Mouse (Mus musculus) intestine, embryonic 15.5 days (tissue): ENCODE data around the gene Smtn. TPM values are rescaled to one million over a fixed set of nuclear protein-coding genes. Genes with fewer than 3 reads are reported as not detected.

Source experiments
- ATAC-seq: fragments of 200-750 bp; cut with Nextera tagmentation; 2 replicates; pipeline ENCODE4 v1.8.0; 2017; ENCODE audit warnings: moderate TSS enrichment, moderate library complexity
- H3K27ac ChIP-seq: fragments of 300-500 bp; sonication (generic); 2 replicates; pipeline ENCODE4 v1.5.1; 2015; ENCODE audit warnings: mild to moderate bottlenecking, inconsistent platforms
- H3K27me3 ChIP-seq: fragments of 300-500 bp; sonication (generic); replicated peaks from 2 replicates; pipeline ENCODE4 v1.6.1; 2015; ENCODE audit warnings: inconsistent platforms
- H3K36me3 ChIP-seq: fragments of 300-500 bp; sonication (generic); 2 replicates; pipeline ENCODE4 v1.6.1; 2015; ENCODE audit warnings: inconsistent platforms
- H3K4me1 ChIP-seq: fragments of 300-500 bp; sonication (generic); replicated peaks from 2 replicates; pipeline ENCODE4 v1.6.1; 2015; ENCODE audit warnings: inconsistent platforms
- H3K4me2 ChIP-seq: fragments of 300-500 bp; sonication (generic); replicated peaks from 2 replicates; pipeline ENCODE4 v1.6.1; 2015; ENCODE audit warnings: mild to moderate bottlenecking, inconsistent platforms
- H3K4me3 ChIP-seq: fragments of 300-500 bp; sonication (generic); replicated peaks from 2 replicates; pipeline ENCODE4 v1.5.1; 2015; ENCODE audit warnings: inconsistent platforms
- H3K9ac ChIP-seq: fragments of 300-500 bp; sonication (generic); 2 replicates; pipeline ENCODE4 v1.6.1; 2015; ENCODE audit warnings: inconsistent platforms
- H3K9me3 ChIP-seq: fragments of 300-500 bp; sonication (generic); 2 replicates; pipeline ENCODE4 v1.6.1; 2016; ENCODE audit warnings: inconsistent platforms
- WGBS: fragments of 180-500 bp; shearing (Covaris S2); methylation state at CpG from one replicate; pipeline ENCODE4 v1.1.7; 2015; 5-methylcytosine and 5-hydroxymethylcytosine counted together
- polyA plus RNA-seq: library from polyadenylated mRNA; unstranded; fragments of >200 nt; fragmentation: Nextera tagmentation; extraction: Ambion mirVana; gene quantifications from 2 replicates; pipeline ENCODE4 v1.2.1, GENCODE M21; 2015

The Smtn gene
- polyA plus RNA-seq, 1 experiment from 2014 or later: 78.3 TPM

- 90% methylated on average over 17 of the region's 17 CpGs for WGBS
- Histone ChIP-seq H3K4me1 (peaks cover 30% of the 10 kb centered on the region), H3K9ac (no peak overlapping the region), H3K27me3 (no peaks in the 10 kb centered on the region), H3K9me3 (no peaks in the 10 kb centered on the region), H3K36me3 (peaks cover 30% of the 10 kb centered on the region), H3K4me3 (no peak overlapping the region), H3K4me2 (no peak overlapping the region), H3K27ac (no peak overlapping the region)
- ATAC-seq: no peak
These were observed 6.9 kb downstream of the Smtn start for GRCm38 (mm10) chr11:3533406-3533932.

- Histone ChIP-seq H3K27ac (no peak overlapping the region), H3K27me3 (no peaks in the 10 kb centered on the region), H3K4me3 (no peak overlapping the region), H3K9me3 (no peaks in the 10 kb centered on the region), H3K4me1 (peaks cover 23% of the 10 kb centered on the region), H3K4me2 (no peak overlapping the region), H3K36me3 (peaks cover 40% of the 10 kb centered on the region), H3K9ac (no peak overlapping the region)
- WGBS: 87% methylated on average over 16 of the region's 16 CpGs
- no peak for ATAC-seq
These were observed 8.1 kb downstream of the Smtn start for GRCm38 (mm10) chr11:3532101-3532931.

GRCm38 (mm10) chr11:3531634-3532033 is 8.8 kb downstream of the Smtn start:
- Histone ChIP-seq H3K4me3 (no peak overlapping the region), H3K4me1 (peaks cover 16% of the 10 kb centered on the region)

GRCm38 (mm10) chr11:3530731-3531130 is 9.7 kb downstream of the Smtn start:
- peaks cover 54% of the 10 kb centered on the region for H3K36me3 ChIP-seq
- no peaks in the 10 kb centered on the region for H3K9me3 ChIP-seq
- no peaks in the 10 kb centered on the region for H3K27me3 ChIP-seq
- H3K27ac ChIP-seq: no peak overlapping the region
- H3K4me1 ChIP-seq: peaks cover 7% of the 10 kb centered on the region
- no peak overlapping the region for H3K9ac ChIP-seq
- no peak for ATAC-seq
- H3K4me3 ChIP-seq: no peak overlapping the region
- no peak overlapping the region for H3K4me2 ChIP-seq
- 92% methylated on average over 3 of the region's 3 CpGs for WGBS

More at GRCm38 (mm10) chr11:3531634-3532033, 8.8 kb downstream of the Smtn start:
- no peak overlapping the region for H3K9ac ChIP-seq
- H3K4me2 ChIP-seq: no peak overlapping the region
- H3K9me3 ChIP-seq: no peaks in the 10 kb centered on the region
- no peak overlapping the region for H3K27ac ChIP-seq
- ATAC-seq: no peak
- WGBS: 84% methylated on average over 6 of the region's 6 CpGs
- peaks cover 46% of the 10 kb centered on the region for H3K36me3 ChIP-seq
- no peaks in the 10 kb centered on the region for H3K27me3 ChIP-seq

GRCm38 (mm10) chr11:3529476-3530252 is 10.7 kb downstream of the Smtn start:
- Histone ChIP-seq H3K4me3 (no peak overlapping the region), H3K36me3 (peaks cover 64% of the 10 kb centered on the region), H3K4me1 (no peaks in the 10 kb centered on the region), H3K4me2 (no peak overlapping the region), H3K9me3 (no peaks in the 10 kb centered on the region), H3K27ac (no peak overlapping the region), H3K9ac (no peak overlapping the region), H3K27me3 (no peaks in the 10 kb centered on the region)
- 74% methylated on average over 20 of the region's 20 CpGs for WGBS
- ATAC-seq: no peak

GRCm38 (mm10) chr11:3528208-3528607 is 12.2 kb downstream of the Smtn start:
- Histone ChIP-seq H3K4me1 (no peaks in the 10 kb centered on the region), H3K4me3 (no peak overlapping the region), H3K36me3 (peaks cover 67% of the 10 kb centered on the region), H3K9me3 (no peaks in the 10 kb centered on the region), H3K27me3 (no peaks in the 10 kb centered on the region), H3K9ac (no peak overlapping the region), H3K4me2 (no peak overlapping the region), H3K27ac (no peak overlapping the region)
- WGBS: 89% methylated on average over 6 of the region's 6 CpGs
- ATAC-seq: no peak

- H3K4me3 ChIP-seq: no peak overlapping the region
- peaks cover 71% of the 10 kb centered on the region for H3K36me3 ChIP-seq
- H3K9me3 ChIP-seq: no peaks in the 10 kb centered on the region
- no peaks in the 10 kb centered on the region for H3K4me1 ChIP-seq
- ATAC-seq: no peak
- H3K9ac ChIP-seq: no peak overlapping the region
- no peak overlapping the region for H3K4me2 ChIP-seq
- WGBS: 82% methylated on average over 8 of the region's 8 CpGs
- no peak overlapping the region for H3K27ac ChIP-seq
- H3K27me3 ChIP-seq: no peaks in the 10 kb centered on the region
These were observed 12.6 kb downstream of the Smtn start for GRCm38 (mm10) chr11:3527766-3528165.

- H3K9me3 ChIP-seq: no peaks in the 10 kb centered on the region
- H3K4me1 ChIP-seq: no peaks in the 10 kb centered on the region
- ATAC-seq: no peak
- H3K27ac ChIP-seq: no peak overlapping the region
- peaks cover 77% of the 10 kb centered on the region for H3K36me3 ChIP-seq
- 94% methylated on average over 24 of the region's 24 CpGs for WGBS
- H3K9ac ChIP-seq: no peak overlapping the region
- H3K4me3 ChIP-seq: no peak overlapping the region
- no peak overlapping the region for H3K4me2 ChIP-seq
- H3K27me3 ChIP-seq: no peaks in the 10 kb centered on the region
These were observed 13.3 kb downstream of the Smtn start for GRCm38 (mm10) chr11:3526979-3527738.

- no peaks in the 10 kb centered on the region for H3K27me3 ChIP-seq
- H3K4me3 ChIP-seq: no peak overlapping the region
- H3K27ac ChIP-seq: no peak overlapping the region
- WGBS: 88% methylated on average over 9 of the region's 9 CpGs
- ATAC-seq: no peak
- H3K4me1 ChIP-seq: no peaks in the 10 kb centered on the region
- H3K9me3 ChIP-seq: no peaks in the 10 kb centered on the region
- H3K4me2 ChIP-seq: no peak overlapping the region
- H3K9ac ChIP-seq: no peak overlapping the region
- H3K36me3 ChIP-seq: peaks cover 75% of the 10 kb centered on the region
These were observed 14.2 kb downstream of the Smtn start for GRCm38 (mm10) chr11:3526207-3526606.

- Histone ChIP-seq H3K4me2 (no peak overlapping the region), H3K4me3 (no peak overlapping the region), H3K36me3 (peaks cover 69% of the 10 kb centered on the region), H3K27me3 (no peaks in the 10 kb centered on the region), H3K9ac (no peak overlapping the region), H3K4me1 (no peaks in the 10 kb centered on the region), H3K27ac (no peak overlapping the region), H3K9me3 (no peaks in the 10 kb centered on the region)
- 86% methylated on average over 4 of the region's 4 CpGs for WGBS
- ATAC-seq: no peak
These were observed 14.9 kb downstream of the Smtn start for GRCm38 (mm10) chr11:3525560-3525959.

GRCm38 (mm10) chr11:3523840-3524582 is 16.4 kb downstream of the Smtn start:
- peaks cover 65% of the 10 kb centered on the region for H3K36me3 ChIP-seq
- no peaks in the 10 kb centered on the region for H3K27me3 ChIP-seq
- no peak overlapping the region for H3K9ac ChIP-seq
- no peaks in the 10 kb centered on the region for H3K4me1 ChIP-seq
- no peak for ATAC-seq
- no peaks in the 10 kb centered on the region for H3K9me3 ChIP-seq
- H3K27ac ChIP-seq: no peak overlapping the region
- no peak overlapping the region for H3K4me3 ChIP-seq
- 89% methylated on average over 7 of the region's 7 CpGs for WGBS
- H3K4me2 ChIP-seq: no peak overlapping the region
